Mouse (Mus musculus): Measurements from ENCODE around the gene Prkaa1.
"Not testable (repeated sequence)": the region's sequence is repeated elsewhere in the genome, so short reads cannot be mapped to it uniquely, and the experiment has no call there.

Prkaa1 gene

DNA sequence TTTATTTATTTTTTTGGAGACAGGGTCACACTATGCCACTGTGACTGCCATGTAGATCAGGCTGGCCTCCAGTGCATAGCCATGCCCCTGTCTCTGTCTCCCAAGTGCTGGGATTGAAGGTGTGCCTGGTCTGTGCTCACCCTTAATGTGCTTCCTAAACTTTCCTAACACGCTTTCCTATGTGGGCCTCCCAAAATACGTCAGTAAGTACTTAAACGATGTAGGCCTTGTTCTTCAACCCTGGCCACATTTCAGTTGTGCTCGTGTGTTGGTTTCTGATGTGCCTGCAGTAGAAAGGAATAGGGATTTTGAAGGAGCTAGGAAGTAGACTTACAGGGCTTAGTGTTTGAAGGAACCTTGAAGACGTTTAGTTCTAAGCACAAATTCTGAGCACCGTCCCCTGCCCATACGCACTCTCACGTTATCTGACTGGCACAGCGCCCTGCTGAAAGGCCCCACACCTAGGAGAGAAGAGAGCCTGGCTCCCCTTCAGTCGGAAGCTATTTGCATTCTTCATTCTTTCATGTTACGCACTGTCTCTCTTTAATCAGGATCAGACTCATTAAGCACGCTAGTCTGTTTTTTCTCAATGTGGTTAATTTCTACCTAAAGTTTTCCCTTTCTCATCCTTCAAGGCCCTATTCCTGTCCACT is 21.6 kb downstream of the Prkaa1 start:
- DNase-seq (ENCODE audit: low read depth, low spot score) = no peak

DNA sequence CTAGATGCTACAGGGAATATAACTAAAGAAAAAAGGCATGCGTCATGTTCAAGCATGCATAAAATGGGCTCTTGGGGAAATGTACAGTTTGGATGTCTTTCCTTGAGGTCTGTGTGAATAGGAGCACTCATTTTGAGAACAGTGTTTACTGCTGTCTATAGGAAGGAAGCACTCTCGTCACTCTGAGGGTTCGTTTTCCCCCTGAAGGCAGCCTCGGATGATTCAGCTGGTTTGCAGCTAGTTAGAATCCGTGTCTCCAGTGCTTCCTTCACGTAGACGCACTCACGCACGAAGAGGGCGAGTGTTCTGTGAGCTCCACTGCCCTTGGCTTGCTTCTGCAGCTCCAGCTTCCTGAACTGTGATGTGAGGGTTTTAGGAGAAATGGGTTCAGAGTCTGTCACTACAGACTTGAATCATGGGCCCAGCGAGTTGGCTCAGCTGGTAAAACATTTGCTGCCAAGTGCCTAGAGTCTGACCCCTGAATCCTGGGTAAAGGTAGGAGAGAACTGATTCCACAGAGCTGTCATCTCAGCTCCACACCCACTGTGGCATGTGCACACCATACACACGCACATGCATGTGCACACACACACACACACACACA is 29.7 kb downstream of the Prkaa1 start:
- DNase-seq (ENCODE audit: low read depth, low spot score) = no peak

DNA sequence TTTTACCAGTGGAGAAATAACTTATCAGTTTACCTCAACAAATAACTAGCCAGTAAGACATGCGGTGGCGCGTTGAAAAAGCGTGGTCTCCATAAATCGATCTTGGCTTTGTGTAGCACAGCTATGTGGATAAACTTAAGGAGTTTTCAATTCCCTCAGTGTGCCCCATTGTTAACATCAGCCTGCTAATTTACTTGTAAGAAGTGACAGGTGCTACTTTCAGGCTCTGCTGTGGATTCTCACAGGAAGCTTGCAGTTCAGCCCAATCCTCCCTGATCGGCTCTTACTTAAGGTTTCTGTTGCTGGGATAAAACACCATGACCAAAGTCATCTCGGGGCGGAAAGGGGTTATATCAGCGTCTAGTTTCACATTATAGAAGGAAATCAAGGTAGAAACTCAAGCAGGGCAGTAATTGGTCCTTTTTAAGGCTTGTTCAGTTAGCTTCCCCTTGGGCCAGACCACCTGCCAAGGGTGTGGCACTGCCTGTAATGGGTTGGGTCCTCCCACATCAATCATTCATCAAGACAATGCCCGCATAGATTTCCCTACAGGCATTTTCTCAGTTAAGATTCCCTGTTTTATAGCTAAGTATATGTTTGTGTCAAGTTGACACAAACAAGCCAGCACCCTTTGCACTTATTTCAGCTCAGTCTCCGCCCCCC is 41.1 kb downstream of the Prkaa1 start:
- no peak for DNase-seq (ENCODE audit: low read depth, low spot score)

DNA sequence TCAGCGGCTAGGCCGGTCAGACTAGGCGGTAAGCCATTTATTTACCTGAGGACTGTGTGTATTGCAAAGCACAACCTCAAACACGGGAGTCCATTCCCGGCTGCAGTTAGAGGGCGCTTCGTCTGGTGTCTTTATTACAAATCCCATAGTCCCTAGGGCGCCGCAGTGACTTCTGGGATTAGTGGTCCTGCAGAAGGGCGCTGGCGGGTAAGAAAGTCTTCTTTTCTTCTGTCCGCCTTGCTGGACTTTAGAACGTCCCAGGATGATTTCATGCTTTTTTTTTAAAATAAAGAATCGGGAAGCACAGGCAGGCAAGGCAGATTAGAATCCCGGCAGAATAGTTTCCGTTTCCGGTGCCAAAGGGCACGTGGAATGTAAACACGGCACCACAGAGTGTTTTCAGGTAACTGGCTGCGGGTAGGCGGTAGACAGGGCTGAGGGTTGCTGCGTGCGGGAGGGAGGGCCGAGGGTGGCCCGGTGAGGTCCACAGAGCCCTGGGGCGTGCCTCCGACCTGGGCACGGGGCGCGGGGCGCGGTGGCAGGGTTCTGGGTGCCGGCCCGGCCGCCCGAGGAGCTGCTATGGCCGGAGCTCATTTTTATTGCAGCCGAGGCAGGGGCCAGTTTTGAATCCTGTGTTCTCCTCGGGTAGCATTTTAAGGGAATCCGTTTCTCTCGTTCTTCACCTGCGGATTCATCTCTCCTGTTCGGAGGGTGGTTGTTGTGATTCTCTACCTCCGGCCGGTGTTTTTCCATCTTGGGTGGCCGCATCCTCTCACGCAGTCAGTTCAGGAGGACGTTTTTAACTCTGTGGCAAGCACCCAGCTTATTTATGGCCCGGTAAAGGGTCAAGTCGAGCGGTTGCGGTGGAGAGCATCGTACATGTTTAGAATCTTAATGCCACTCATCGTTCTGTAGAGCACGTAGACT is 42.0 kb downstream of the Prkaa1 start, which contains the start of gene Ttc33:
Gene Ttc33, plus strand, starts transcription at position 160 of the 927 bp plus-strand sequence.
- DNase-seq (ENCODE audit: low read depth, low spot score) = peak; percentile 51

DNA sequence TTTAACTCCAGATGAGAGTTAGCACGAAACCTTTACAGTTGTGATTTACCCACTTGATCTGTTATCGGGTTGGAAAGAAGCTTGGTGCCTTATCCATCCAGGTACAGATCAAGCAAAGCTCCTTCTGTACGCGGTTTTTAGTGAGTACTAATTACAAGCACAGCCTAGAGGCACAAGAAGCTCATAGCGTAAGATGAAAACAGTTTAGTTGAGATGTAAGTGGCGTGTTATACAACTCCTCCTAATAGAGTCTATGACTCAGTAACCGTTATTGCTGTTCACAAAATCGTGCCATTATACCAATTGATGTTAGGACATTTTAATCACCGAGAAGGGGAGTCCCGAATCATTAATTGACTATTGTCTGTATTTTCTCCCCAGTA is 42.6 kb downstream of the Prkaa1 start:
- DNase-seq (ENCODE audit: low read depth, low spot score) = no peak

DNA sequence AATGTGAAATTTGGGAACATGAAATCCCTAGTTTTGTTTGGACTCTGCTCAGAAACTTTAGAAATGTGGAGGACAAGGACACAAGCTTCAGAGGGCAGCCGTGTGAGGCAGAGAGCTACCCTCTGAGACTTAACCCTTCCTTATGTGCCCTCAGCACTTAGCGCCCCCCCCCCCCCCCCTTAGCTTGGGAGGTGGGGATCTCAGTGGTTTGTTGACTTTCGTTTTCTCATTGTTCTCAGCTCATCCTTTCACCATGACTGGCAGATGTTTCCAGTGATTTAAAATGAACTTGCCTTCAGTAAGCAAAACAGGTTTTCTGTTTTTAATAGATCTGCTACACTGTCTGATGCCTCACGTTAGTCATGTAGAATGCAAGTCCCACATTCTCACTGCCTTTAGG is 43.5 kb downstream of the Prkaa1 start:
- DNase-seq (ENCODE audit: low read depth, low spot score) = no peak

DNA sequence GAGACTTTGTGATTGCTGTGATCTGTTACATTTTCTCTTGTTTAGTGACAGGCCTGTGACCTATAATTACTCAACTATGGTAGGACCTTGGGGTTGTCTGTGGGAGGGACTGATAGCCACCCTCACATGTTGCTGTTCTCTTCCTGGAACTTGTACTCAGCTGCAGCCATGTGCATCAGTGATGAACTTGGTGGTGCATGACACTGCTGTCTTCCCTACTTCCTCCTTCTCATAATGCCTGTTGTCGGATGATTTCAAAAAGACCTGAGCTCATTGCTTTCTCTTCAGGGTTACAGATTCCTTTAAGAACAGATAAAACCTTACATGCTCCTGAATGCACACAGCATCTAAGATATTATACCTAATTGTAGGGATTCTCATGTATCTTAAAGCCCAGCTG is 44.4 kb downstream of the Prkaa1 start:
- DNase-seq (ENCODE audit: low read depth, low spot score) = no peak

DNA sequence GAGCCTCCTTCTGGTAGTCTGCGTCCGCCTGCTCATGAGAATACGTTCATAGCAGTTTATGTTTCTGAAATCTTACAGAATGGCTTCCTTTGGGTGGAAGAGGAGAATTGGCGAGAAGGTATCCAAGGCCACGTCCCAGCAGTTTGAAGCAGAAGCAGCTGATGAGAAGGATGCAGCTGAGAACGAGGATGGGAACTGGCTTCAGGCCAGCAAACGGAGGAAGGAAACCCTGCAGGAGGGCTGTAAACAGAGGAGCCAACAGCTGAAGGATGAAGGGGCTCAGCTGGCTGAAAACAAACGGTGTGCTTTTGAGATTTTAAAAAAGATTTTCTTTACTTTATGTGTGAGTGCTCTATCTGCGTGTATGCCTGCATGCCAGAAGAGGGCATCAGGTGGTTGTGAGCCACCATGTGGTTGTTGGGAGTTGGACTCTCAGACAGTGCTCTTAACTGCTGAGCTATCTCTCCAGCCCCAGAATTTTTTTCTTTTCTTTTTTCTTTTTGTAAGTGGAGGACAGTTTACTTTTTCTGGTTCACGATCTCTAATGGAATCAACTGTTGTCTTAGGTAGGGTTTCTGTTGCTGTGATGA is 45.9 kb downstream of the Prkaa1 start:
- DNase-seq (ENCODE audit: low read depth, low spot score) = no peak

DNA sequence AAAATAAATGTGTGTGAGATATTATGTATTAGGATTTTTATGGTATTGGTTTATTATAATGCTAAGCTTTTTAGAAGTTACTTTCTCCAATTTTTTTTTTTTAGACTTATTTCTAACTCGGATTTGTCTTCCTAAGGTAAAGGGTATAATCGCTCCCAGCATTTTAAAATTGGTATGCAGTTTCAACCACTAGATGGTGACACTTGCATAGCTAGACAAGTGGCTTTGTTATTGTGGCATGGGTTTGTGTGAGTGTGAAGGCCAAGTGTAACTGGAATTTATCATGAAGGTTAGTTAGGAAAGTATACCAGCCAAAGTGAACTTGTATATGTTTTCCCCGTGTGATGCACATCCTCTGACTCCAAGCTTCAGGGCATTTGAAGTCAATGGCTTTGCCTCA is 50.2 kb downstream of the Prkaa1 start:
- DNase-seq (ENCODE audit: low read depth, low spot score) = no peak

DNA sequence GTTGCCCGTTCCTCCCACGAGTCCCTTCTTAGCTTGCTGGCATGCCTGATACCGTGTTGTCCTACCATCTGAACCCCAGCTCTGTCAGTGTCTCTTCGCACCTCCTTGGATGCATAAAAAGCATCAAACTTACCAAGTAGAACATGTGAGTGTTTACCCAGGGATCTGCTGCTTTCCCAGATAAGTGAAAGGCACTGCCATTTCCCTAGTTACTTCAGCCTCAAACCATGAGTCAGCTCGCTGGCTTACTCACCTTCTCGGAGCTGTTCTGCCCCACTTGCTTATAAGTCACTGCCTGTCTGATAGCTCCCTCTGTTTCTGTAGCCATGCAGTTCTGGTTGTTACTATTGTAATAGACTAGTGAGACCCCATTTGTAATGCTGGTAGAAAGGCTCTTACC is 50.8 kb downstream of the Prkaa1 start:
- no peak for DNase-seq (ENCODE audit: low read depth, low spot score)

DNA sequence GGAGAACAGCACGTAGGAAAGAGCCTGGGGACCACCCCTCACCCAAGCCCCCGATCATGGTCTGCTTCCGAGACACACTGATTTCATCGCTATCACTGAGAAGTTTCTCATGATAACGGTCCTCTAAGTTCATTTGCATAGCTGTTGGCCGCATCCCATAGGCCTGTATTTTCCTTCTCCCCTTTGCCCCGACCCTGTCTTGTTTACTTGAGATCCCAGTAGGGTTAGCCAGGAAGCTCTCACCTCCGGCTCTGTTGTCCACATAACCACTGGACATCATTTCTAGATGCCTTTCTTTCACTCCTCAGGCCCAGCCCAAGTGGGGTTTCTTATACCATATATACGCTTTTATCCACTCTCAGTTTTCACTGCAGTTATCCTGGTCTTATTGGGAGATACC is 51.3 kb downstream of the Prkaa1 start:
- no peak for DNase-seq (ENCODE audit: low read depth, low spot score)

DNA sequence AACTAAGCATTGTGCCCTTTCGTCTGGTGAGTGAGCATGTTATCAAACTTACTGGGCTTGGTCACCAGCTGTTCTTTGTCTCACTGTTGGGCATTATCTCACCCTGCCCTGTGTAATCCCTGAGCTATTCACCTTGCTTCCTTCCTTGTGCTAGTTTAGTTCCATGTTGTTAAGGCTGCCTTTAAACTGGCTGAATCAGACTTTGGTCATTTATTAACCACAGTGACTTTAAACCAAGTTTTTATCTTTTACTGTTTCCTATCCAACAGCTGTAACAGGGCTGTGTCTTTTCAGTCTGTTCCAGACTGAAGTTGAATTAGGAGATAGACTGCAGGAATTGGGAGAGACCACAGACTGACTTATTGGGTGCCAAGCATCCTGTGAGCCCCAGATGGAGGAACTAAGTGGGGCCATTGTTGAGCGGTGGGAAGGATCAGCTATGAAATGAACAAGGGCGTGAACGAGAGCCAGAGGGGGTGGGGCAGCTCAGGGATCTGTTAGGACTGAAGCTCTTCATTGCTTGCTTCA is 52.4 kb downstream of the Prkaa1 start:
- no peak for DNase-seq (ENCODE audit: low read depth, low spot score)

DNA sequence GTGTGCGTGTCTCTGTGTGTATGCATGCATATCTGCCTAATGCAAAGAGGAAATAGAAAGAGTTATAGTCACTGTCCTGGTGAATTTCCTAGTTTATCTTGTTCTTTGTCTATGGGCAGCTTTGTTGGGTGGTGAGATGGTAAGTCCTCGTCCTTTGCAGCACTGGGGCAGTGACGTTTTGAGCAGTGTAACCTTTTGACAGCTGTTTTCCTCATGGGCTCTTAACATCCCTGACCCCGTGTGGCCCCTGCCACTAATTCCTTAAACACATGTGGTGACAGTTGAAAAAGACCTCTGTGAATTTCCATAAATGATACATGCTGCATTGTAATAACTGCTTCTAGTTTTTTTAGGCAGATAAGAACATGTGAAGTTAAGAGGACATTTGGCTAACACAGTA is 53.0 kb downstream of the Prkaa1 start:
- no peak for DNase-seq (ENCODE audit: low read depth, low spot score)

DNA sequence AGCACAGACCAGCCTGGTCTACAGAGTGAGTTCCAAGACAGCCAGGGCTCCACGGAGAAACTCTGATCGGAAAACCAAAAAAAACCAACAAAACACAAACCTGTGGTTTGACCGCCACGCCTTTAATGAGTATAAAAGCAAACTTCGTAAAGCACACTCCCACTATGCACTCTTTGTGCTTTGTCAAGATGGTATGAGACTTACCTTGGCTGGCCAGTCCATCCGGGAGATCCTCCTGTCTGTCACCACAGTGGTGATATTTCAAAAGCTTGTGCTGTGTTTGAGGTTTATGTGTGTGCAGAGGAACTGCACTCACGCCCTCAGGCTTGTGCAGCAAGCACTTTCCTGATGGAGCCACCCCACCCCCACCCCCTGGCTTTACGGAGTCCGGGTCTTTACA is 61.6 kb downstream of the Prkaa1 start:
- no peak for DNase-seq (ENCODE audit: low read depth, low spot score)

DNA sequence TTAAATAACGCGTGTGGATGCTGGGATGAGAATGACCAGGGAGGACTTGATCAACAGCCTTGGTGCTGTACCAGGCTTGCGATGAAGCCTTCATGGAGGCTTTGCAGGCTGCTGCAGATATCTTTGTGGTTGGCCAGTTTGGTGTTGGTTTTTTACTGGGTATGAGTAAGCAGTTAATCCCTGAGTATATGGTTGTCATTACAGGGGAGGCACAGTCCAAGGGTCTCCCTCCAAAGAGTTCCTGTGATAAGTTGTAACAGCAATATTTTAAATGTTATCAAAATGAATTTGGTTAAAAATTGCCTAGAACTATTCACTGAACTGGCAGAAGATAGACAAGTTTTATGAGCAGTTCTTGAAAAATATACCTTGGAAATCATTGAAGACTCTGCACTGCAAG is 65.5 kb downstream of the Prkaa1 start:
- no peak for DNase-seq (ENCODE audit: low read depth, low spot score)

DNA sequence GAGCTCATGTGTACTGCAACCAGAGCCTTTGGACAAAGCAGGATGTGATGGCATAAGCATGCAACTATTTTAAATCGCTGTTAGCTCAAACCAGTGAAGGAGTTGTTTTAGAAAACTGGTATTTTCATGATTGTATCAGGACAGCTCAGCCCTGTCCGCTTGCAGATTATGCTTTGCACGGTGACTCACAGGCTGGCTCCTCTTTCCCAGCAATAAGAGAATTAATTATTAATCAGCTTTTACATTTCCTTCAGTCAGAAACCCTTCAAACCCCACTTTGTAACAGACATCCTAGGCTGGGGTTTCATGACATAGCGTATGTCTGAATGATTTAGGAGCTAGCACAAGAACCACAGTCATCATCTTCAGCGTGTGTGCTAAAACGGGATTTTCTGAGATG is 76.8 kb downstream of the Prkaa1 start:
- no peak for DNase-seq (ENCODE audit: low read depth, low spot score)

DNA sequence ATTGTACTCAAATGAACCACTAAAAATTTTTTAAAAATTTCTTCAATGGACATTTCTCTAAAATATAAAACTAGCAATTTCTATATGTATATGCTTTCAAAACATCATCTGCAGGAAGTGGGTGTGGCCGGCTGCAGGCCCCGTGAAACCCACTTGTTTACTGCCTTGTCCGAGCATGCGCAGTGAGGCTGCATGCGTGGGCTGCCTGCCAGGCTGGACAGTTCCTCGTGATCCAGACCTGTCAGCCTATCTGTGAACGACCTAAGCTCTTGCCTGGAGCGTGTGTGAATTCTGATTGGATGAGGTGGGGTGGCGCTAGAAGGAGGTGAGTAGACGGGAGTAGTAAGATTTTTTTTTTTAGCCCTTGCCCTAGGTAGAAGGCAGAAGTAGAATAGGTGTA is 87.1 kb downstream of the Prkaa1 start:
- not testable (repeated sequence) for DNase-seq (ENCODE audit: low read depth, low spot score)
